Mouse (Mus musculus) embryonic facial prominence, embryonic 15.5 days (tissue): ENCODE measurements around the gene Spns2. TPM values are rescaled to one million over a fixed set of nuclear protein-coding genes. Genes with fewer than 3 reads are reported as not detected.
"Not testable (repeated sequence)": the region's sequence is repeated elsewhere in the genome, so short reads cannot be mapped to it uniquely, and the experiment has no call there.

Experiments used
- ATAC-seq: fragments of 200-750 bp; cut with Nextera tagmentation; 2 replicates; pipeline ENCODE4 v1.8.0; 2017; ENCODE audit warnings: low read depth, moderate TSS enrichment; ENCODE audit not compliant: insufficient number of reproducible peaks, low FRiP score, low TSS enrichment
- H3K27ac ChIP-seq: fragments of 300-500 bp; sonication (generic); replicated peaks from 2 replicates; pipeline ENCODE4 v1.5.1; 2015; ENCODE audit warnings: mild to moderate bottlenecking, inconsistent platforms
- H3K27me3 ChIP-seq: fragments of 300-500 bp; sonication (generic); 2 replicates; pipeline ENCODE4 v1.6.1; 2015; ENCODE audit warnings: inconsistent platforms
- H3K36me3 ChIP-seq: fragments of 300-500 bp; sonication (generic); 2 replicates; pipeline ENCODE4 v1.6.1; 2015; ENCODE audit warnings: mild to moderate bottlenecking, inconsistent platforms
- H3K4me1 ChIP-seq: fragments of 300-500 bp; sonication (generic); 2 replicates; pipeline ENCODE4 v1.6.1; 2015; ENCODE audit warnings: inconsistent platforms
- H3K4me2 ChIP-seq: fragments of 300-500 bp; sonication (generic); replicated peaks from 2 replicates; pipeline ENCODE4 v1.6.1; 2015; ENCODE audit warnings: mild to moderate bottlenecking, inconsistent platforms
- H3K4me3 ChIP-seq: fragments of 300-500 bp; sonication (generic); replicated peaks from 2 replicates; pipeline ENCODE4 v1.5.1; 2015; ENCODE audit warnings: mild to moderate bottlenecking, inconsistent platforms
- H3K9ac ChIP-seq: fragments of 300-500 bp; sonication (generic); 2 replicates; pipeline ENCODE4 v1.6.1; 2015; ENCODE audit warnings: inconsistent platforms
- H3K9me3 ChIP-seq: fragments of 300-500 bp; sonication (generic); replicated peaks from 2 replicates; pipeline ENCODE4 v1.6.1; 2016; ENCODE audit warnings: inconsistent platforms
- WGBS: fragments of 180-500 bp; shearing (Covaris S2); methylation state at CpG from one replicate; pipeline ENCODE4 v1.1.7; 2015; 5-methylcytosine and 5-hydroxymethylcytosine counted together
- polyA plus RNA-seq: library from polyadenylated mRNA; unstranded; fragments of >200 nt; fragmentation: Nextera tagmentation; extraction: Ambion mirVana; gene quantifications from 2 replicates; pipeline ENCODE4 v1.2.1, GENCODE M21; 2015

The Spns2 gene
- polyA plus RNA-seq, 1 experiment from 2014 or later, result 12.0 TPM

DNA sequence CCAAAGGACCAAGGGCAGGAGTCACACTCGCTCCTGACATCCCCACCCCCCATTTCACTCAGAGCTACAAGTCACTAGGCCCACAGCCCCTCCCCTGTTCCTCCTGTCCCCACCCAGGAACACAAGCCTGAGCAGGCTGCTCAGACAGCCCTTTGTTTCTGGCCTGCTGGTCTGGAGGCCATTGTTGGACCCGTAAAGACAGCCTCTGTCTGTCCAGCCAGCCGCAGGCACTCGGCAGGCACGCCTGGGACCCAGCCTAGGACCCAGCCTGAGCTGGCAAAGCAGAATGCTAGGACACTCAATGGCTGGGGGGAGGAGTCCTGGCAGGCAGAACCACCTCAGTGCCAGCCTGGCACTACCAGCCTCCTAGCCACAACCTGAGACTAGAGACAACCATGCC lies 34.0 kb downstream of the Spns2 start:
- 0 out of 2 replicates have a peak, but pooled peaks have one; percentile 13 for ATAC-seq
- no peak overlapping the region for H3K4me3 ChIP-seq
- H3K36me3 ChIP-seq, result peaks cover 22% of the 10 kb centered on the region
- no peaks in the 10 kb centered on the region for H3K9me3 ChIP-seq
- H3K27ac ChIP-seq, result no peak overlapping the region
- no peak overlapping the region for H3K4me2 ChIP-seq
- H3K9ac ChIP-seq, result no peak overlapping the region
- no peaks in the 10 kb centered on the region for H3K4me1 ChIP-seq
- no peaks in the 10 kb centered on the region for H3K27me3 ChIP-seq
- WGBS, result 55% methylated on average over 5 of the region's 5 CpGs

DNA sequence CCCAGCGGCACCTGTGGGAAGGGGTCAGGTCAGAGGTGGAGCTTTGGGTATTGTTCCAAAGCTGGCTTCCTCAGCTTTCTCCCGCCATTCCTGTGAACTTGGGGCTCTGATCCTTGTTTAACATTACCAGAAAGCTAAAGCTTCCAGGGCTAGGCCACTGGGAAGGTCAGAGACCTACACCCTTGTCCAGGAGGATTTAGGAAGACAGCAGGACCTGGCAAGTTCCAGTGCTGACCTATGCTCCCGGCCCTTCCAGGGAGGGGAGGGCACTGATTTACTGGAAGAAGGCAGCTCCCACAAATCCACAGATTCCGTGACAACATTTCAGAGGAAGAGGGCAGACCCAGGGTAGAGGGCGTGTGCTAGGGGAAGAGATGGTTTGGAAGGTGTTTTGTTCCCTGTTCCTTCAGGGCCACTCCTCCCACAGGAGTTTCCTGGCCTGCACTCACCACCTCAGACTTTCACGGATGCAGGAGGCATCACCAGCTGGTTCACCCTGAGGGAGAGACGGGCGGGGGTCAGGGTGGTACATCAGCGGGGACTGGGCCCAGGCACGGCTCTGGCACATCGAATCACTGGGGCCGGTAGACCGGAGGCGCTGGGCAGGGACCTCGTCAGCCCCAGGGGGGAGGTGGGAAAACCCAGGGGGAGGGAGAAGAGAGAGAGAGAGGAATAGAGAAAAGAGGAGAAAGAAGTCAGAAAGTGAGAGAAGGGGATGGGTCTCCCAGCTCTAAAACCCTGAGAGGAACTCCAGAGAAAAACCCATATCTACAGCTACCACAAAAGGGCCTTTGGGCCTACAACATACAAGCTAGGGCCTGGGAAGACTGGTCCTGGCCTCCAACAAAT lies 36.4 kb downstream of the Spns2 start:
- Histone ChIP-seq H3K4me2 (no peak overlapping the region), H3K27ac (no peak overlapping the region), H3K4me3 (no peak overlapping the region), H3K9ac (no peak overlapping the region), H3K27me3 (no peaks in the 10 kb centered on the region), H3K36me3 (peaks cover 46% of the 10 kb centered on the region), H3K4me1 (no peaks in the 10 kb centered on the region), H3K9me3 (no peaks in the 10 kb centered on the region)
- 51% methylated on average over 15 of the region's 15 CpGs for WGBS
- ATAC-seq, result no peak

DNA sequence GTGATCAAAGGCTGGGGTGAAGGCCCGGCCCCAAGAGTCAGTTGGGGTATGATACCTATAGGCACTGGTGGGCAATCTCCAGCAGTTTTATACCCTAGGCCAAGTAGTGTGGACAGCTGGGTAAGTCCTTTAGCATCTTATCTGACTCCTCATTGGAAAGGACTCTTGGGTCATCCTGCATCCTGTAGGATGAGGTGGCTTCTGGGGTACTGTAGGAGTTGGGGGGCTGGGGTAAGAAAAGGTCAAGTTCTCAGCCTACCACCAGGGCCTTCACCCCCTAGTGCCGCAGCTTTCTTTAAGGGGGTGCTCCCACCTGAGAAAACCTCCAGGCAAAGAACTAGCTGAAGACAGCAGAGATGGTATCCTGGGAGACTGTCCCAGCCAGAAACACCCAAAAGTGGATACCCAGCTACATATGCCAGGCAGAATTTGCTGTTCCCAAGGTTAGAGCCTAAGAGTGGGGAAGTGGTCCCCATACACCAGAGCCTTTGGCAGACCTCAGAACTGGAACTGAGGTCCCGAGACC lies 37.5 kb downstream of the Spns2 start:
- Histone ChIP-seq H3K27ac (no peak overlapping the region), H3K9me3 (no peaks in the 10 kb centered on the region), H3K4me3 (no peak overlapping the region), H3K4me1 (no peaks in the 10 kb centered on the region), H3K27me3 (no peaks in the 10 kb centered on the region), H3K9ac (no peak overlapping the region), H3K36me3 (peaks cover 57% of the 10 kb centered on the region), H3K4me2 (no peak overlapping the region)
- no peak for ATAC-seq
- 90% methylated on average over 3 of the region's 3 CpGs for WGBS

DNA sequence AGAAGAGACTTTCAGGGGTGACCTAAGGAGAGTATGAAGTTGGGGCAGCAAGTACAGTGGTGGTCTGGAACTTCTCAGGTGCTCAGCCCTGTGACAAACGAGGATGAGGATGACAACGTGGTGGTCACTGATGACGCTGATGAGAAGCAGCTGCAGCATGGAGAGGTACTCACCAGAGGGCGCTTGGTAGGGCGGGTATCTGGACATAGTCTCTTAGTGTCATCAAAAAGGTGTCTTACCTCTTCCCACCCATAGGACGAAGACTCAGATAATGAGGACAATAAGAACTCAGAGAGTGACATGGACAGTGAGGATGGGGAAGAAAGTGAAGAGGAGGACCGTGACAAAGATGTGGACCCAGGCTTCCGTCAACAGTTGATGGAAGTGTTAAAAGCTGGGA lies 42.2 kb downstream of the Spns2 start:
- Histone ChIP-seq H3K27ac (no peak overlapping the region), H3K9ac (no peak overlapping the region), H3K4me2 (no peak overlapping the region), H3K36me3 (peaks cover 100% of the 10 kb centered on the region), H3K4me1 (peaks cover 3% of the 10 kb centered on the region), H3K4me3 (no peak overlapping the region), H3K9me3 (no peaks in the 10 kb centered on the region), H3K27me3 (no peaks in the 10 kb centered on the region)
- ATAC-seq, result no peak
- WGBS, result 82% methylated on average over 8 of the region's 8 CpGs

DNA sequence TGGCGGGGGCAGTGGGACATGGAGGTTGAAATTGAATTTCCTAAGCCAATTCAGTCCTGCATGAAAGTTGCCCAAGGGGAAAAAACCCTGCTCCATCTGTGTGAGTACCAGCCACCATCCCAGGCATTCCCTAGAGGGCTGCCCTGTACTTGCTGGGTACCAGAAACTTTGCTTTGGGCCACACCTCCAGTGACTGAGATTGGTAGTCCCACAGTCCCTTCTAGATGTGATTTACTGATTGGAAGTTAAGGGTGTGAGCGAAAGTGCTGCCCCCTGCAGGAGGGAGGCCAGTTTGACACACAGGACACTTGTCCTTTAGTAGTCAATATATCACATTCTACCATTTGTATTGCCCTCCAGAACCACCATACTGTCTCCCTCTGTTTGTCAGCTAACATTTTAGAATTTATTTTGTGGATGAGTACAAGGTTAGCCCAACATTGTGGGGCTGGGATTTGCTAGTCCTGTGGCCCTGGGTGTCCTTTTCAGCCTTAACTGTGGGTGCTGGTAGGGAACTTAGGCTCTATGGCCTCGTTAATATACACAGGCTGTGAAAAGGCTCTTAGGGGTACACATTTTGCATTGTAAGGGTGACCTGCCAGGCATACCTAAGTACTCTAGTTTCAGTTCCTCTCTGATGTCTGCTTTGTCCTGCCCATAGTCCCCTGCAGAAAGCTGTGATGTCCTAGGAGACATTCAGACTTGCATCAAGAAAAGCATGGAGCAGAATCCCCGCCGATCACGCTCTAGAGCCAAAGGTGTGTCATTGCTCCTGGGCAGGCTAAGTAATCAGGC lies 43.2 kb downstream of the Spns2 start:
- no peak for ATAC-seq
- 90% methylated on average over 6 of the region's 6 CpGs for WGBS
- no peak overlapping the region for H3K4me3 ChIP-seq

DNA sequence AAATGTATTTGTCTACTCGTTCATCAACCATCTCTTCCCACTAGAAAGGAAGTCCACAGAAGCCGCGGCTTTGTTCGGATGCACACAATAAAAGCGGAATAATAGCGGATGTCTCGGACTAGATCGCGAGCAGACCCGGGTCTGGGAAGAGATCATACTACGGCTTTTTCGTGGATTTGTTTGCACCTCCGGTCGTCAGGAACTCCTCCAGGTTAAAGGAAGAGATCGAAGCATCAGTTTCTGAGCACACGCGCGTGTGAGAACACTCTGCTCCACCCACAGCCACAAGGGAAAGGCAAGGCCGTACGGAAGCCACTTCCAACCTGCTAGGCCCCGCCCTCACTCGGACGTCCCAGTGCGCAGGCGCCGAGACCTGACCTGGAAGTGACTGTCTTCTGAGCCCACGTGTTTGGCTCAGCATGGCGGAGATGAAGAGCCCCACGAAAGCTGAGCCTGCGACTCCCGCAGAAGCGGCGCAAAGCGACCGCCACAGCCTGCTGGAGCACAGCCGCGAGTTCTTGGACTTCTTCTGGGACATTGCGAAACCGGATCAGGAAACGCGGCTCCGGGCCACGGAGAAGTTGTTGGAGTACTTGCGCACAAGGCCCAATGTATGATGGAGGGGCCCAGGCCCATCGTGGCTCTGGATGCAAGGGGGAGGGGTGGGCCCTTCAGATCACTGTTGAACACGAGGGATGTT lies 48.6 kb downstream of the Spns2 start, which contains the start of gene Mybbp1a:
TSS of gene Mybbp1a (plus strand) at position 391 of the 700 bp plus-strand sequence.
- Histone ChIP-seq H3K4me2 (peak within 1 kb of the TSS; percentile 87), H3K9me3 (no peaks in the 10 kb centered on the region), H3K9ac (peak within 1 kb of the TSS; percentile 88), H3K4me3 (peak within 1 kb of the TSS; percentile 74), H3K36me3 (peaks cover 38% of the 10 kb centered on the region), H3K27ac (peak within 1 kb of the TSS; percentile 93), H3K4me1 (peaks cover 17% of the 10 kb centered on the region), H3K27me3 (no peaks in the 10 kb centered on the region)
- ATAC-seq, result peak; percentile 92
- under 1% methylated on average over 46 of the region's 46 CpGs for WGBS

More for the DNA sequence above, 43.2 kb downstream of the Spns2 start:
- no peaks in the 10 kb centered on the region for H3K27me3 ChIP-seq
- H3K9me3 ChIP-seq, result no peaks in the 10 kb centered on the region
- no peak overlapping the region for H3K4me2 ChIP-seq
- no peak overlapping the region for H3K27ac ChIP-seq
- H3K9ac ChIP-seq, result no peak overlapping the region
- peaks cover 92% of the 10 kb centered on the region for H3K36me3 ChIP-seq
- peaks cover 12% of the 10 kb centered on the region for H3K4me1 ChIP-seq

DNA sequence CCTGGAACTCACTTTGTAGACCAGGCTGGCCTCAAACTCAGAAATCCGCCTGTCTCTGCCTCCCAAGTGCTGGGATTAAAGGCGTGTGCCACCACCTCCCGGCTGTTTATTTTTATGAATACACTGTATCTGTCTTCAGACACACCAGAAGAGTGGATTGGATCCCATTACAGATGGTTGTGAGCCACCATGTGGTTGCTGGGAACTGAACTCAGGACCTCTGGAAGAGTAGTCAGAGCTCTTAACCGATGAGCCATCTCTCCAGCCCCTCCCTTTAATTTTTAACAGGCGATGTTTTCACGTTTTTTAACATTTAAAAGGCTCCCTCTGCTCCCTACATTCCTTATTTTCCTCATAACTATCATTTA lies 49.1 kb downstream of the Spns2 start:
- not testable (repeated sequence) for ATAC-seq, H3K27me3 ChIP-seq, H3K9me3 ChIP-seq
- Histone ChIP-seq H3K4me3 (peak overlapping the region; percentile 74), H3K4me2 (peak overlapping the region; percentile 87), H3K27ac (peak overlapping the region; percentile 93), H3K9ac (peak overlapping the region; percentile 88), H3K4me1 (peaks cover 21% of the 10 kb centered on the region), H3K36me3 (peaks cover 33% of the 10 kb centered on the region)
- 40% methylated on average over 6 of the region's 6 CpGs for WGBS

DNA sequence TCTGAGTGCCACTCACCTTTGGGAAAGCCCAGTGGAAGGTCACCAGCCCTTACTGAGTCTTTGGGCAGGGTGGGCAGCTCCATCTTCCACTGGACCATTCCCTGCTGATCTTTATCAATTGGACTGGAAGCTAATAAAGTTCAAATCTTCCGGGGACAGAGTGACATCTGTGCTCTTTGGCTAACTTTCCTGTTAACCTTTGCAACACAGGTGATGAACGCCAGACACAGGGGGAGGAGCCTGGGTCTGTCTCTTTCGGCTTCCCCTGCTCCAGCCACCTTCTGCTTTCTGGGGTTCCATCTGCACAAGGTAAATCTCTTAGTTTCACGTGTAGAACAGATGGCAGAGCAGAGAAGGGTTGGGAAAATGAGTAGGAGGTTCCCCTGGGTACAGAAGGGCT lies 51.3 kb downstream of the Spns2 start:
- Histone ChIP-seq H3K27ac (no peak overlapping the region), H3K27me3 (no peaks in the 10 kb centered on the region), H3K4me2 (no peak overlapping the region), H3K36me3 (peaks cover 11% of the 10 kb centered on the region), H3K4me1 (peaks cover 25% of the 10 kb centered on the region), H3K4me3 (no peak overlapping the region), H3K9ac (no peak overlapping the region), H3K9me3 (no peaks in the 10 kb centered on the region)
- no peak for ATAC-seq
- 54% methylated on average over 4 of the region's 4 CpGs for WGBS

DNA sequence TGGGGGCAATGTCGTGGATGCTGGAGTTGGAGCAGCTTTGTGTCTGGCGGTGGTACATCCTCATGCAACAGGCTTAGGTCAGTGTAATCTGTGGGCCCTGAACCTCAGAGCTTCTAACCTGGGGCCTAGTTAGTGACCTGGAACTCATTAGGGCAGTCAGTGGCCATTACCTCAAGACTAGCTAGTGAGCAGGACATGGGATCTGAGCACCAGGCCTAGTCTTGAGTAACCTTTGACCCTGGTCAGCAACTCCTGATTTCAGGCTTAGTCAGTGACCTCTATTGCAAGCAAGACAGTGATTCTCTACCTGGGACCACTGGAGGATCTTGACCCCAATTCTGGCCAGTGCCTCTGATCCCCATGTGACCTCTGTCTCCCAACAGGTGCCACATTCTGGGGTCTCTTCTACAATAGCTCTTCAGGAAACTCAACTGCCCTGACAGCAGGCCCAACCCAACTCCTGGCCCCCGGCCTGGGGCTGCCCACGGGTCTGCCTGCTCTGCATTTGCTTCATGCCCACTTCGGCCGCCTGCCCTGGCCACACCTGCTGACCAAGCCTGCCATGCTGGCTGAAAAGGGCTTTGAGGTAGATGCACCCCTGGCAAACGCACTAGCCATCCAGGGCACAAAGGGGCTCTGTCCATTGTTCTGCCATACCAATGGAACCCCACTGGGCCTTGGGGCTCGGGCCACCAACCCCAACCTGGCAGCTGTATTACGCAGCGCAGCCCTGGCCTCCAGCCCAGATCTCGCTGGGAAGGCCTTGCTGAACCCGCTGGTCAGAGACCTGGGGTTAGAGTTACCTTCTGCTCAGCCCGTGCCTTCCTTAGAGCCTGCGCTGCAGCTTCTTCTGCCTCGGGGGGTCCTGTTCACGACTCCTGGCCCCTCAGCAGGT lies 52.7 kb downstream of the Spns2 start:
- H3K27ac ChIP-seq, result no peak overlapping the region
- no peaks in the 10 kb centered on the region for H3K27me3 ChIP-seq
- peaks cover 17% of the 10 kb centered on the region for H3K4me1 ChIP-seq
- ATAC-seq, result no peak
- no peak overlapping the region for H3K9ac ChIP-seq
- no peak overlapping the region for H3K4me3 ChIP-seq
- WGBS, result 82% methylated on average over 16 of the region's 16 CpGs
- no peak overlapping the region for H3K4me2 ChIP-seq
- H3K36me3 ChIP-seq, result no peaks in the 10 kb centered on the region
- H3K9me3 ChIP-seq, result no peaks in the 10 kb centered on the region

DNA sequence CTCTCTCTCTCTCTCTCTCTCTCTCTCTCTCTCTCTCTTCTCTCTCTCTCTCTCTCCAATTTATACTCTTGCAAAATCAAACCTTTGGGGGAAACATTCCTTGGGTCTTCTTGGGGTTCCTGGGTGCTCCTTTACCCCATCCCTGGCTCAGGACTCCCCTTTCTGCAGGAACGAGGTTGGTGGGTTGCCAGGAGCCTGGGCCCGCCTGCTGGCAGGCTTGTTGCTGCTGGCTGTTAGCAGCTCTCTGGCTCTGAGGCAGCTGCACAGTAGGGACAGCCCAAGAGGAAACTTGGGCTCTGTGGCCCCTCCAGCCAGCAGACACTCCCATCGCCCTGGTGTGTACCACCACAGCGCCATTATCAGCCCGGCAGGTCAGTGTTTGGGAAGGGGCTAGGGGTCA lies 53.4 kb downstream of the Spns2 start:
- no peaks in the 10 kb centered on the region for H3K27me3 ChIP-seq
- no peak for ATAC-seq
- no peak overlapping the region for H3K9ac ChIP-seq
- peak overlapping the region; percentile 28; the same call in 1 of the 2 replicates for H3K4me2 ChIP-seq
- 63% methylated on average over 5 of the region's 5 CpGs for WGBS
- no peaks in the 10 kb centered on the region for H3K9me3 ChIP-seq
- peaks cover 12% of the 10 kb centered on the region; the same call in 1 of the 2 replicates for H3K4me1 ChIP-seq
- H3K27ac ChIP-seq, result no peak overlapping the region
- H3K36me3 ChIP-seq, result no peaks in the 10 kb centered on the region
- no peak overlapping the region for H3K4me3 ChIP-seq
